Mouse (Mus musculus) kidney, postnatal 4 days (tissue): ENCODE measurements around the gene Pax6.

ENCODE experiments used
- DNase-seq, 2 experiments: peaks; one replicate each; pipeline ENCODE4 v3.0.0; 2021; ENCODE audit warnings: mixed read lengths in 2 of 2

Pax6 gene

DNA sequence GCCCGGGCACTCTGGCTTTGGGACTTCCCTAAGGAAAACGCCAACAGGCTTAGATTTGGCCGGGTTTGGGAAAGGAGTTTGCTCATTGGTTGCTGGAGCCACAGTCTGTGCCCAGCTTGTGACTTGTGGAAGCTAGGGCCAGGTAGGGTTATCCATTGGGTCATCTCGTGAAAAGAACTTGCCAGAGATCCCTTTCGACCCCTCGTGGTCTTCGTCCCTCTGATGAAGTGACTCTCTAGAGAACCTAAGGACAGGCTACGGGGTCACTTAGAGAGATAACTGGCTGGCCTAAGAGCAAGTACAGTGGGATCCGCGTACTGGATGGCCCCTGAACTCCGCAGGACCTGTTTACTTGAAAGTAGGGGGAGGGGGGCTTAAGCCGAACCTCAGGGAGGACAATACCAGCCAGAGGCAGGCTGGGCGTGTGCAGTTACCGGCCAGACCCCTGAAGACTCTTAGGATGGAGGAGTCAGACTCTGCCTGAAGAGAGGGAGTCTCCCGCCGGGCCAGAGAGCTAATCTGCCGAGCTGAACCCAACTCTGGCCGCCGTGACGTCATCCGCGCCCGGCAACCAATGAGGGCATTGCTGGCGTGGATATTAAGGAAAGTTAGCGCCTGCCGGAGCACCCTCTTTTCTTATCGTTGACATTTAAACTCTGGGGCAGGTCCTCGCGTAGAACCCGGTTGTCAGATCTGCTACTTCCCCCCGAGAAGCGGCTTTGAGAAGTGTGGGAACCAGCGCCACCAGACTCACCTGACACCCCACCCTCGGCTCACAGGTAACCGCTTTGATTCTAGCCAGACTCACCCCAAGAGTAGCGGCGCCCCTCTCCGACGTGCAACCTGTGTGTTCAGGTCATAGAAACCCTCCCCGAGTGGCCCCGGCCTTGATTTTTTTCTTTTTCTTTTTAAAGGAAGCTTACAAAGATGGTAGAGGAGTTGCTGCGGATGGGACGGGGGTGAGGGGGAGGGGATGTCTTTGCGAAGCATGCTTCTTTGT lies at the start of gene Pax6:
TSS of gene Pax6 (plus strand) at position 630 of the 1,000 bp plus-strand sequence.
- DNase-seq, result peak in 1 of 2 experiments; percentile 39

DNA sequence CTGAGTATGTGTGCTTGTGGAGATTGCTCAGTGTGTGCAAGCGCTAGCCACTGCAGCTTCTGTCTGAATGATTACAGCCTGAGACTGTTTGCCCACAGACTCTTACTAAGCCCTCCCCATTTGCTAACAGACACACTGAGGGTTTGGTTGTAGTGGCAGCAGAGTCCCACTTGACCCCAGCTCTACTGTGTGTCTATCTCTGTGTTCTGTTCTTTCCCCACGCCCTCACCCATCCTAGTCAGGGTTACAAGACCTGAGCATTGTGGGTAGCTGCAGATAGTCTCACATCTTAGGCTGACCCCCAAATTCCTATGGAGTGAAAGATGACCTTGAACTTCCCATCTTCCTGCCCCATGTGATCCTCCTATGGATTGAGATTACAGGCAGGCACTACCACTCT lies 19.8 kb upstream of the Pax6 start:
- DNase-seq, result no peak

GRCm38 (mm10) chr2:105656456-105656855 lies 12.2 kb upstream of the Pax6 start:
- no peak for DNase-seq

GRCm38 (mm10) chr2:105659350-105659749 lies 9.3 kb upstream of the Pax6 start:
- DNase-seq, result no peak

GRCm38 (mm10) chr2:105659926-105660873 lies 8.5 kb upstream of the Pax6 start:
- peak in 1 of 2 experiments; percentile 24 for DNase-seq

GRCm38 (mm10) chr2:105660874-105661622 lies 7.7 kb upstream of the Pax6 start:
- DNase-seq, result no peak

DNA sequence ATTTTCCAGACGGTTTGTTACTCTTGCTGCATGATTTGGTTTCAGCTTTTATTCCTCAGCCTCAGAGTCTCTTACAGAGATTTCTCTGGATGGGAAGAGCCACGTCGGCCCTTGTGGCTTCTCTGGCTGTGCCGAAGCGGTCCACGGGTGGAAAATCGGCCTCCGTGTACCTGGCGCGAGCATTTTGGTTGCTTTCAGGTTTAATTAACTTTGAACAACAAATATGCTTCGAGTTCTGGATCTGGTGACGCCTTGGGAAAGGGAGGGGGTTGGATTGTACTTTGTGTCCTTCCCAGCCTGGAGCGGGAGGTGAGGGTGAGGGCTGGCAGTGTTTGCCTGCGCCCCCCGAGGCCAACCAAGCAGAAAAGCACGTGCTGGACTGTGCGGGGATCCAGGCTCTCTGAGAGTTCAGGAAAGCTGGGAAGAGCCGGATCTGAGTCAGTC lies 7.1 kb upstream of the Pax6 start:
- peak in 1 of 2 experiments; percentile 22 for DNase-seq

DNA sequence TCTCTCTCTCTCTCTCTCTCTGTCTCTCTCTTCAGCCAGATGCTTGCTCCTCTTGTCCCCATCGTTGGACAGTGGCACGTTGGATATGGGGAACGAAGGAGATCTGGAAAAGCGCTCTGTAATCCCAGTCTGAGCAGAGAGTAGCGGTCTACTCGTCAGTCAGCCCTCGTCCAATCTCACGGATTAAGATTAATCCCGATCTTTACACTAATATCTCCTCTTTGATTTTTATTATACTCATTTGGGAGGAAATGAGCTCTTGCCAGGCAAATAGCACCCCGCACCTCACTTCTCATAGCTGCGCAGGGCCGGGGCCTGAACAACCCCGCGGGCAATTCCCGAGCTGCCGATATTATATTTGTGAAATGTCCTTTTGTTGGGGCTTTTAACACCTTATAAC lies 6.6 kb upstream of the Pax6 start:
- no peak for DNase-seq

DNA sequence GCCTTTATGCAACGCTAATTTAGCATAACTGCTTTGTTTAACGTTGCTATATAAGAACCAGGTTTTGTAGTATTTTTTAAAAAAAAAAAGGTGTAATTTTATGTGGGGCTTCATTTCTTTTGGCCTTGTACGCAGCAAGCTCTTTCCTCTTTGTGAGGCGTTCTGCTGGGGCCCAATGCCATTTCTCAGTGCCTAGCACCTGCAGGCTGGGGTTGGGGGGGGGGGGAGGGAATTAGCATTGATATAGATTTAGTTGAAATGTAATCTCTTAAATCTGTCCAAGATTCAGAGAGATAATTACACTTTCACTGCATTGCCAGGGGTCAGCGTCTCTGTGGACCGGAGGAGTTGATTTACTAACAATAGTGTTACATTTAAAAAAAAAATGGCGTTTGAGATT lies 6.1 kb upstream of the Pax6 start:
- no peak for DNase-seq

DNA sequence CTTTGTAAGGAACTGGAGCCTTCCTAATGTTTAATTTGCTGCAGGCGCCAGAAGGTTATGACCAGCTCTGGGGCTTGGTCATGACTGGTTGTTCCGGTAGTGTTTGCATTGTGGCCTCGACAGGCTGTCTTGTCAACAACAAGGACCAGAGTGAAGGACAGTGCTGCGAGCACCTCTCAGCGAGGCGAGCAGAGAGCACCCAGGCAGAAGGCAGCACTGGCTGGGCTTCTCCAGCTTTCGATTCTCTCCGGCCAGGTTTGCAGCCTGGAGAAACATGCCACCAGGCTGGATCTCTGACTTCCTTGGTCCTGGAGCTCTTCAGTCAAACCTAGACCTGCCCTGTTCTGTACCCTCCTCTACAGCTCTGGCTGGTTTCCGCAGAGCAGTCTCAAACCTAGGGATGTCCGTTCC lies 5.6 kb upstream of the Pax6 start:
- DNase-seq, result peak in 1 of 2 experiments; percentile 18

DNA sequence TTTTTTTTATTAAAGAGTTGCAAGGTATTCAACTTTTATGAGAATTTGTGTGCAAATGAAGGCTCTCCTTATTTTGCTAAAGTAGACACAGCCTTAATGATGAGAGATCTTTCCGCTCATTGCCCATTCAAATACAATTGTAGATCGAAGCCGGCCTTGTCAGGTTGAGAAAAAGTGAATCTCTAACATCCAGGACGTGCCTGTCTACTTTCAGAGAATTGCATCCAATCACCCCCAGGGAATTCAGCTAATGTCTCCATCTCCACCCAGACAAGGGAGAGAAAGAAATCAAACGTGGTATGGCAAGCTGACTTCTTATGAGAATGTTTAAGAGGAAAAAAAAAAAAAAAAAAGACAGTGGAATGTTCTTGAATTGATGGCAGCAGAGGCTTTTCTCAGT lies 3.7 kb upstream of the Pax6 start:
- no peak for DNase-seq

GRCm38 (mm10) chr2:105665491-105666250 lies 3.0 kb upstream of the Pax6 start:
- no peak for DNase-seq

DNA sequence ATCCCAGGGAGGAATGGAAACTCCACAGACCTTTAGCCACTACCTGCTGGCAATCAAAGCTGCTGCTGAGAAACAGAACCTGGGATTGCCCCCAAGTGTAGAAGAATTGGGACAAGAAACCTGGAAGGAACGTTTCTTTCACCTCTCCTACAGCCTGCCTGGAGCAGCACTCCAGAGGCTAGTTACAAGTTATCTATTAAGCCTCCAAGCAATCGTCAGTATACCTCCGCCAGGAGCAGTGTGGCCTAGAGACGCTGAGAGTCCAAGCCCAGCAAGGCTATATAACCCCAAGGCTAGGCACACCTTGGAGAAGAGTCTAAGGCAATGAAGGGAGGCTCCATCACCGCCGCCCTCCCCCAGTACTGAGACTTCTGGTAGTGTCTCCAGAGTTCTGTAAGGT lies 2.4 kb upstream of the Pax6 start:
- DNase-seq, result no peak

GRCm38 (mm10) chr2:105666763-105667625 lies 1.7 kb upstream of the Pax6 start:
- DNase-seq, result no peak

DNA sequence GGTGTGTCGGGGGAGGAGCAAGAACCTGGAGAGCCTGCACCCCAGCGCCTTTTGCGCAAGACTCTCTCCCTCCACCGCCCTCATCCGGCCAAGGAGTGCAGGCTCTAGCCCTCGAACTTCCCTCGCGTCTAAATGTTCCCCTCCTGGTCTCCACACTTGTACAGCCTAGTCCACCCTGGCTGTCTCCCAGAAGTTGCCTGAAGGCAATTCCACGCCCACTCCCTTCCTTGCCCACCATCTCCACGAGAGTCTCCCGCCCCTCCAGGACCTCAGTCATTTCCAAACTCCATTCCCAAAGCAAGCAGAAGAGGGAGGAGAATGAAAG lies 1.1 kb upstream of the Pax6 start:
- DNase-seq, result peak in 1 of 2 experiments; percentile 49

DNA sequence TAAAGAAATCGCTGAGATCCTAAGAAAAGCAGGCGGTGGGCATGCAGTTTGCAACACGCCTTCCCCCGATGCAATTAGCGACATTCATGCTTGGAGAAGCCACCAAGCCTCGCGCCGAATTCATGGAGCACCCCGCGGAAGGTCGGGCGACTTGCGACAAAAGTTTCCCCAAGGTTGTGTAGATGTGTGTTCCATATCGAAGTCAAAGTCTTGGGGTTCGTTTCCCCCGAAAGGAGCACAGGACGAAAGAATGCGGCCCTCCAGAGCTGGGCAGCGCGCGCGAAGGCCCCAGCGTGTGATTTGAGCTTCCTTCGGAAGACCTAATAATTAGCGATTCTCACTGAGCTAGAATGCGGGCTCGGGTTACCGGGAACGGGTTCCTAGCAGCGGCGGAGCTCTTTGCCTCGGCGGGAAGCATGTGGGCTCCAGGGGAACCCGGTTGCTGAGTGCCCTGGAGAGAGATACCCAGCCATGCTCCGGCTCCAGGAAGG lies 716 bp downstream of the Pax6 start:
- peak in 1 of 2 experiments; percentile 45 for DNase-seq

GRCm38 (mm10) chr2:105669881-105670730 lies 1.4 kb downstream of the Pax6 start:
- DNase-seq, result no peak

DNA sequence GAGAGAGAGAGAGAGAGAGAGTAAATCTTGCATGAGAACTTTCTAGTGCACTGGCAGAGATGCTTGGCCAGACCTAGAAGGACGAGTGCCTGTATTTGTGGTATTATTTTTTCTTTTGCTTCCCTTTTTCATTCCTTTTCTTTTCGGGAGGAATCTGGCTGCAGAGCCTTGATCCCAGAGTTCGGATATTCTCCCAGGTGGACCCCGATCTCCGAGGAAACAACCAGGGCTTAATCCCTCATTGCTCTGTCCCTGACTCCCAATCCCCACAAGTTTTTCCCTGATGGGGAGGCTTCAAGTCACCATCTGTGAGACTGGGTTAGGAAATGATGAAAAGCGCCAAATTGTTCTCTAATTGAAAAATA lies 2.0 kb downstream of the Pax6 start:
- DNase-seq, result no peak

GRCm38 (mm10) chr2:105671116-105671797 lies 2.6 kb downstream of the Pax6 start:
- DNase-seq, result no peak
